Mouse (Mus musculus) liver, adult 2 months (tissue): ENCODE measurements around the gene Shc2. TPM values are rescaled to one million over a fixed set of nuclear protein-coding genes. Genes with fewer than 3 reads are reported as not detected.

ENCODE experiments used
- DNase-seq: peaks from one replicate; pipeline ENCODE4 v3.0.0-alpha.2; 2011; ENCODE audit warnings: low read depth, low spot score; ENCODE audit errors: extremely low read depth
- H3K27ac ChIP-seq: fragments of 200-500 bp; replicated peaks from 2 replicates; pipeline ENCODE4 v1.5.1; 2012; ENCODE audit warnings: low read depth, mild to moderate bottlenecking, control low read depth, inconsistent platforms, low read length; ENCODE audit not compliant: insufficient read depth
- H3K27me3 ChIP-seq: fragments of 200-500 bp; 2 replicates; pipeline ENCODE4 v1.6.1; 2012; ENCODE audit warnings: mild to moderate bottlenecking, moderate library complexity, low read length, inconsistent platforms; ENCODE audit not compliant: control insufficient read depth, insufficient read depth
- H3K36me3 ChIP-seq: fragments of 200-500 bp; 2 replicates; pipeline ENCODE4 v1.6.1; 2012; ENCODE audit warnings: low read length, inconsistent platforms; ENCODE audit not compliant: control insufficient read depth, insufficient read depth
- H3K4me1 ChIP-seq: fragments of 200-500 bp; 2 replicates; pipeline ENCODE4 v1.6.1; 2011; ENCODE audit warnings: low read length; ENCODE audit not compliant: control insufficient read depth, insufficient read depth
- H3K4me3 ChIP-seq: fragments of 200-500 bp; 2 replicates; pipeline ENCODE4 v1.5.1; 2011; ENCODE audit warnings: low read depth, mild to moderate bottlenecking, control low read depth, low read length, moderate library complexity; ENCODE audit not compliant: insufficient read depth
- H3K79me2 ChIP-seq: fragments of 200-500 bp; 2 replicates; pipeline ENCODE4 v1.6.1; 2012; ENCODE audit warnings: inconsistent platforms, mild to moderate bottlenecking, low read length, moderate library complexity; ENCODE audit not compliant: control insufficient read depth, insufficient read depth
- H3K9ac ChIP-seq: fragments of 200-500 bp; 2 replicates; pipeline ENCODE4 v1.6.1; 2012; ENCODE audit warnings: low read depth, mild to moderate bottlenecking, control low read depth, inconsistent platforms, low read length
- CTCF ChIP-seq: fragments of 200-500 bp; IDR thresholded peaks from 2 replicates; pipeline ENCODE4 v1.5.1; 2011; ENCODE audit warnings: low read depth, low read length, control low read depth
- POLR2A ChIP-seq: fragments of 200-500 bp; IDR thresholded peaks from 2 replicates; pipeline ENCODE4 v1.6.1; 2011; ENCODE audit warnings: low read length, control low read depth; ENCODE audit not compliant: insufficient read depth; ENCODE audit errors: extremely low read depth
- WGBS: fragments of 180-500 bp; shearing (Covaris S2); methylation state at CpG from one replicate; pipeline ENCODE4 v1.1.7; 2018; 5-methylcytosine and 5-hydroxymethylcytosine counted together
- polyA plus RNA-seq: library from polyadenylated mRNA; depleted of rRNA; stranded (reverse); fragments of >200 nt; gene quantifications from 2 replicates; pipeline ENCODE4 v1.2.3, GENCODE M21; 2012
- total RNA-seq: library from RNA; depleted of rRNA; stranded (reverse); fragments of >200 nt; gene quantifications from 2 replicates; pipeline ENCODE4 v1.2.3, GENCODE M21; 2014

Shc2 gene
- total and polyA plus RNA-seq, 2 experiments: 0.07 to 0.09 TPM

- no peaks in the 10 kb centered on the region for H3K4me1 ChIP-seq
- H3K9ac ChIP-seq: no peak overlapping the region
- 88% methylated on average over 1 of the region's 1 CpGs for WGBS
- H3K4me3 ChIP-seq: no peak overlapping the region
- TF ChIP-seq POLR2A: no peak
- no peak for TF ChIP-seq CTCF
- H3K79me2 ChIP-seq: no peaks in the 10 kb centered on the region
- no peak overlapping the region for H3K27ac ChIP-seq
- no peaks in the 10 kb centered on the region for H3K27me3 ChIP-seq
- no peak for DNase-seq
- H3K36me3 ChIP-seq: no peaks in the 10 kb centered on the region
Measured at GRCm38 (mm10) chr10:79590702-79591101, 47.0 kb downstream of the Shc2 start.

- WGBS: 74% methylated on average over 4 of the region's 4 CpGs
- Histone ChIP-seq H3K27me3 (no peaks in the 10 kb centered on the region), H3K4me1 (no peaks in the 10 kb centered on the region), H3K4me3 (no peak overlapping the region), H3K36me3 (no peaks in the 10 kb centered on the region), H3K79me2 (no peaks in the 10 kb centered on the region), H3K9ac (no peak overlapping the region), H3K27ac (no peak overlapping the region)
- DNase-seq: no peak
- TF ChIP-seq CTCF (no peak), POLR2A (no peak)
Measured at GRCm38 (mm10) chr10:79587752-79588126, 50.0 kb downstream of the Shc2 start.

GRCm38 (mm10) chr10:79587061-79587751 lies 50.5 kb downstream of the Shc2 start, which contains the start of gene Theg:
Gene Theg, minus strand, starts transcription at chr10:79587331.
- Histone ChIP-seq H3K9ac (no peak within 1 kb of the TSS), H3K79me2 (no peaks in the 10 kb centered on the region), H3K27ac (no peak within 1 kb of the TSS), H3K36me3 (no peaks in the 10 kb centered on the region), H3K27me3 (no peaks in the 10 kb centered on the region), H3K4me3 (no peak within 1 kb of the TSS), H3K4me1 (no peaks in the 10 kb centered on the region)
- no peak for DNase-seq
- 79% methylated on average over 5 of the region's 5 CpGs for WGBS
- TF ChIP-seq POLR2A: no peak
- no peak for TF ChIP-seq CTCF

- no peak overlapping the region for H3K9ac ChIP-seq
- H3K27me3 ChIP-seq: no peaks in the 10 kb centered on the region
- 76% methylated on average over 8 of the region's 8 CpGs for WGBS
- no peak overlapping the region for H3K4me3 ChIP-seq
- DNase-seq: no peak
- no peaks in the 10 kb centered on the region for H3K79me2 ChIP-seq
- no peak overlapping the region for H3K27ac ChIP-seq
- no peaks in the 10 kb centered on the region for H3K4me1 ChIP-seq
- TF ChIP-seq POLR2A: no peak
- TF ChIP-seq CTCF: no peak
- no peaks in the 10 kb centered on the region for H3K36me3 ChIP-seq
Measured at GRCm38 (mm10) chr10:79586243-79586642, 51.5 kb downstream of the Shc2 start.

- H3K9ac ChIP-seq: no peak overlapping the region
- no peaks in the 10 kb centered on the region for H3K79me2 ChIP-seq
- H3K4me1 ChIP-seq: no peaks in the 10 kb centered on the region
- H3K27me3 ChIP-seq: no peaks in the 10 kb centered on the region
- no peak for DNase-seq
- no peak overlapping the region for H3K27ac ChIP-seq
- 93% methylated on average over 5 of the region's 5 CpGs for WGBS
- no peaks in the 10 kb centered on the region for H3K36me3 ChIP-seq
- TF ChIP-seq CTCF (no peak), POLR2A (no peak)
- no peak overlapping the region for H3K4me3 ChIP-seq
Measured at GRCm38 (mm10) chr10:79585723-79586122, 52.0 kb downstream of the Shc2 start.

GRCm38 (mm10) chr10:79585136-79585535 lies 52.6 kb downstream of the Shc2 start:
- no peak overlapping the region for H3K4me3 ChIP-seq
- no peak for DNase-seq
- H3K9ac ChIP-seq: no peak overlapping the region
- no peak for TF ChIP-seq CTCF
- no peaks in the 10 kb centered on the region for H3K79me2 ChIP-seq
- no peak overlapping the region for H3K27ac ChIP-seq
- no peaks in the 10 kb centered on the region for H3K27me3 ChIP-seq
- 91% methylated on average over 6 of the region's 6 CpGs for WGBS
- H3K36me3 ChIP-seq: no peaks in the 10 kb centered on the region
- no peaks in the 10 kb centered on the region for H3K4me1 ChIP-seq
